Mouse (Mus musculus) megakaryocyte, embryonic 14.5 days (primary cell): ENCODE results near the gene Galntl6.

ENCODE experiments used
- FLI1 ChIP-seq: IDR thresholded peaks from 2 replicates; pipeline ENCODE4 v1.6.1; 2012; ENCODE audit warnings: low read length, inconsistent platforms, mixed read lengths
- GATA1 ChIP-seq: IDR thresholded peaks from 3 replicates; pipeline ENCODE4 v1.6.1; 2012; ENCODE audit warnings: mixed read lengths, low read length, inconsistent platforms, borderline replicate concordance

DNA sequence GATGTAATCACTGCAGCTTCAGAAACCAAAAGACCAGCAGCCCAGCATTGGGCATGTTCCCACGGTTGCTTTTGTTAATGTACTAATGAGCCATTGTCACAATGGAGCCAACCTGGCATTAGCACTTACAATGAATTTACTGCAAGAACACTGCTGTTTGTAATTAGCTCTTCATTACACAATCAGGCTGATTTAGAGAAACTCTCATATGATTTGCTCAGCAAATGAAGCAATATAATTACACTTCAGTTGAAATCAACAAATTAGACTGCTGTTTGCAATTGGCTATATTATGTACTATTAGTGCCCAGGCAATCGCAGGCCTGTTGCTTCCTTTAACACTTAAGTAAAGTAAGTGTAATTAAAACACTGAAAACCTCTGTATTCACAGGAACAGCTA is 540.1 kb downstream of the Galntl6 start:
- TF ChIP-seq FLI1 = no peak
- TF ChIP-seq GATA1 = no peak
